Mouse (Mus musculus) frontal cortex, postnatal 25 days (tissue): ENCODE data around the gene Tpm1.
A peak's percentile ranks its signal among the peaks of the same experiment; 100 is the strongest.

Experiments used
- DNase-seq, 2 experiments: peaks; one replicate each; pipeline ENCODE4 v3.0.0; 2022; ENCODE audit warnings: low spot score in 2 of 2

Gene Tpm1

DNA sequence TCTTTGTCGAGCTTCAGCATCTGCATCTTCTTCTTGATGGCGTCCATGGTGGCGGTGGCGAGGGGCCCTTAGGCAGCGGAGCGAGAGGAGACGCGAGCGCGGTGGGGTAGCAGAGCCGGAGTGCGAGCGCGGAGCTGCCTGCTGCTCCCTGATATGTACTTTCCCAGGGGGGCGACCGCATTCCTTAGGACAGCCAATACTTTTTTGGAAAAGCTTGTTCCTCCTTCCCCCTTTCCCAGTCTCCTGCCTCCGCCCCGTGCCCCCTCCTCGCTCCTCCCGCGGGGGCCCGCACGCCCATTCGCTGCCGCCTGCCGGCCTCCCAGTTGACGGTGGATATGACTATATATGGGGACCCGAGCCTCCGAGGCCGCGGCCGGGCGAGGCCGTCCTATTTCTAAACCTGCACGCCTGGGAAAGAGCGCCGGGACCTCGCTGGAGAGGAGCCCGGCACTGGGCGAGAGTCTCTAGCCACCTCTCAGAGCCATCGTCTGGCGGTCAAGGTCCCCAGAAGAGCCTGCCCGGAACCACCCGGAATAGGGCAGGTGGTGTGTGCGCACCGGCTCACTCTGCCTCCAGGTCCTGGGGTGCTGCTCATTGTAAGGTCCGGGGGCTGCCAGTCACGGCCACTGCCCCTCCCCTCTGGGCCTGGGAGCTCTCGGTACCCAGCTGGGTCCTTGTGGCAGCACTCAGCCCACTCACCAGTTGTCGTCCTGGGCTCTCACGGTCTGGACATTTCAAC lies at the start of gene Tpm1:
Gene Tpm1, minus strand, starts transcription at position 321 of the 739 bp plus-strand sequence.
- peak in 1 of 2 experiments; percentile 44 for DNase-seq

DNA sequence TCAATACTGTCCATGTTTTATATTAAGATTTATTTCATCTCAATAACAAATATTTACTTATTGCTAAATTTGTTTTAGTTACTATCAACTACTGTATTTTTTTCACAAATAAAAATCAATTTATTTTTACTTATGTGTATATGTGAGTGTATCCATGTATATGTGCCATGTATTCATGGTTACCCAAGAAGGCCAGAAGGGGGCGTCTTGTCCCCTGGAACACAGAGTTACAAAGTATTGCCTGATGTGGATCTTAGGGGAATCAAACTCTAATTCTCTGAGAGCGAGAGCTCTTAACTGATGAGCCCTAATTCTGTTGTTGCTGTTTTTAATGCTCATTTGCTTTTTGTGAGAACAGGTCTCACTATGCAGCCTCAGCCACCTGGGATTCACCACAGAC lies 45.2 kb upstream of the Tpm1 start:
- no peak for DNase-seq

DNA sequence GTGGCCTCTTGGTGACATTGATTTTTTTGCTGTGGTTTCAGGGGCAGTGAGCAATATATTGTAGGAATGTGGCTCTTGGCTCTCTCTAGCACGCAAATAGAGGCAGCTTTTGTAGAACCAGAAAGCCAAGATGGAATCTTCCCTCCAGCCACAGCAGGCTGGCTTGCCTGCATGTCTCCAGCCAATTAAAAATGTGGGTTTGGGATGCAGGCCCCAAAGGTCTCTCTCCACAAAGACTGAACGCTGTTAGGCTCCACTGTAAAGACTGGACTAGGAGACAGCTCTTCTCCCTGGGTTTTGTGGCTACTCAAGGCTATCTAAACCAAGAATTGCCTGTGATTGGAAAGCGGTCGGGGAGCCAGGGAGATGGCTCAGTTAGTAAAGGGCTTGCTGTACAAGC lies 43.0 kb upstream of the Tpm1 start:
- DNase-seq, result no peak

DNA sequence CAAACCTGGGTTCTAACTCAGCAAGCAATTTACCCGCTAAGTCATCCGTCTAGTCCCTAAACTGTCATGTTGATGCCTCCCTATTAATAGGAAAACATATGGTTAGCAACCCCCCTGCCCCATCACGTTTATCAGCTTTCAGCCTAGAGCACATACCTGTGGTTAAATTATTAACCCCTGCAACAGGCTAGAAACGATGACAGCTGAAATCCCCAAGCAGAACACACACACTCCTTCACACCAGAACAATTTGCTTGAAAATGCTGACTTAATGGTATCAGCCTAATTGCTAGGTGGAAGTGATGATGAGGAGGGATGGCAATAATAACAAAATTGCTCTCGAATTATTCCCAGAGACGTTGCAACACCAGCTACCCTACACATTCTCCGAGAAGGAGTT lies 42.4 kb upstream of the Tpm1 start:
- no peak for DNase-seq

DNA sequence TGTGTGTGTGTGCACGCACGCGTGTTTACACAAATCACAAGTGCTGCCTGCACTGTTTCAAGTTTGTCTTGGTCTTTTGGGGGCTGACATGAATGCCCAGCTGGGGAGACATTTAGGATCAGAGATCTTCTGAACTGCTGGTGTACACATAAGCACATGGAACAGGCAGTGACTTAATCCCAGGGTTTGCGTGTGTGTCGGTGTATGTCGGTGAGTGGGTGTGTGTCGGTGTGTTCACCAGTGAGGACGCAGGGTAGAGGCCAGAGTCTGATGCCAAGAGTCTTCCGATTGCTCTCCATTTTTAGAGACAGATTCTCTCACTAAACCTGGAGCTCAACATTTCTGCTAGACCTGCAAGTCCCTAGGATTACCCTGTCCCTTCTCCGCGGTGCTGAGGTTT lies 41.9 kb upstream of the Tpm1 start:
- no peak for DNase-seq

DNA sequence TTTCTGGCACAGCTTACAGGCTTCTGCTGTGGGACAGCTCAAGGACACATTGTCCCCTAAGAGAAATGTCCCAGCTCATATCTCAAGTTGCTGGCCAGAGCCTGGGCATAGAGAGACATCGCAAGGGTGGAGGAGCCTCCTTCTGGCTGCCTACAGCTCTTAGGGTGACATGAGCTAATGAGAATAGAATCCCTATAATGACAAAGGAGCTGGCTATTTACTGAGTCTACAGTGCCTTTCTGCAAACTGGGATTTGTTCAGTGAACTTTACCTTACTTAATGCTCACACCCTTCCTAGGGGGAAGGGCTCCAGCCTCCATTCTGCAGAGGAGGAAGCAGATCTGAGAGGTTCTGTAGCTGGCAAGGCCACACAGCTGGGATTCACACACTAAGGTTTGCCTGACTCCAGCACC lies 41.4 kb upstream of the Tpm1 start:
- DNase-seq, result no peak

DNA sequence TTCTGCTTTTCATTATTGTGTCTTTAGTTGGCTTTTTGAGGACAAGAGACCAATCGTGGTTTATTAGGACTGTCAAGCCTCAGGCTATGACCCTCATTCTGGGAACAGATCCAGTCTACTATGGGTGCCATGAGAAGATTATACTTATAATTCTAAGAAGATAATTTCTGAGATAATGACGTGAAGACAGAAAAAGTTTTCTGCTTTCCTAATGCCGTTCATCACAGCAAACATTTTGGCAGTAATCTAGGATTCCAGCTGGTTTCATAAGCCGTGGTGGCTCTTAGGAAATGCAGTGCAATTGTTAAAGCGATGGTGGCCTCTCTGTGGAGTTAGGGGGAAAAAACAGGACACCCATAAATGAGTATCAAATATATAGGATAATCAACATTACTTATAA lies 40.0 kb upstream of the Tpm1 start:
- DNase-seq, result no peak

DNA sequence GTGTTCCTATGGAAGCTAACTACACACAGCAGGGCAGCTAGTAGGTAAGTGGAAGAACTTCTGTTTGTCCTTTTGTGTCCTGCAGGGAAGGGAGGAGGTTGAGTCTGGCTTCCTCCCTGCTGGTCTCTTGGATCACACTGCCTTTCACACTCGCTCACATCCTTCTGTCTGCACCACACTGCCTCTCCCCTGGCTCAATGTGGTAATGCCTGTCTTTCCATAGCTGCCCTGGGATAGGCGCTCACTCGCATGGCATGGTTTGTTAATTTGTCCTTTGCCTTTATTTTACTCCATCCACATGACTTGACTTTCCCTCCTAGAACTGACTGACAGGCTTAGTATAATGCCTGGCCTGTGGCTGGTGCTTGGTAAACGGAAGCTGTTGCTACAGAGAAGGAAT lies 34.6 kb upstream of the Tpm1 start:
- DNase-seq, result no peak

DNA sequence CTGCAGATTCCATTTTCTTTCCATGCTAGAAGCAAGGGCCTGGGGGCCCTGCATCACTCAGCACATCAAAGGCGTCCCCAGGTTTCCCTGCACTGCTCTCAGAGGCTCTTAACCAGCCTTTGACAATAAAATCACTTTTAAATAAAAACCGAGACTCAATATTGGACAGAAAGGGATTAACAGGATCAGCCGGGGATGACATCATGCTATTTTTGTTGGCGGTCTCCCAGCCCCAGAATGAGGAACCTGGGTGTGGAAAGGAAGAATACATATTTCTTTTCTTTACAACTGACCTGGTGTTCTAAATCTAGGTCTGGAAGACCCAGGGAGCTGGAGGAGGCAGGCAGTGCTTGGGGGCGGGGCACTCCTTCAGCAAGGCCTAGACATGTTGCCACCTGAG lies 32.5 kb upstream of the Tpm1 start:
- no peak for DNase-seq

DNA sequence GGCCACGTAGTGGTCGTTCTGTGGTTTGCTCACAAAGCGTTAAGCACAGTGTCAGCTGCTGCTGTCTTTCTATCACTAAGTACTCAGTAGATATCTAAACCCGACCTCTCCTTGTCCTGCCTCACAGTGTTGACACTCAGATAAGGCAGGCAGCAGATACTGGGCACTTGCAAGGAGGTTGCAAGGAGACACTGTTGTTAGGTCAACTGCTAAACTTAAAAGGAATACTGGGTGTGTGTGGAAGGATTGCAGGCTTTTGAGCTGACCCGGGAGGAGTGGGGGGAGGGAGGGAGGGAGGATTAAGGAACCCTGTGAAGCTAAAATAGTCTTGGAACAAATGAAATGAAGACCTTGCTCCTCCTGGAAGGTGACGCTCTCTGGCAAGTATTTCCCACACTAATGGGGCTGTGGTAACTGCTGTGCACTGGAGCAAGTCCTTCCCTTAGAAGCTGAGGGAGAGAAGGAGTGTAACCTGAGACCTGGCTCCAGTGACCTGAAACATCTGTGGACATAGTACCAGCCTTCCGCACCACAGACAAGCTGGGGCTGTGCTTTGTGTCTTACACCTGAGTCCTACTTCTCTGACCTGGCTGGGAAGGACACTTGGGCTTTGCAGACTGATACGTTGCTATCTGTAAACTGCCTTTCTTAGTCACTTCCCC lies 28.6 kb upstream of the Tpm1 start:
- DNase-seq, result no peak

DNA sequence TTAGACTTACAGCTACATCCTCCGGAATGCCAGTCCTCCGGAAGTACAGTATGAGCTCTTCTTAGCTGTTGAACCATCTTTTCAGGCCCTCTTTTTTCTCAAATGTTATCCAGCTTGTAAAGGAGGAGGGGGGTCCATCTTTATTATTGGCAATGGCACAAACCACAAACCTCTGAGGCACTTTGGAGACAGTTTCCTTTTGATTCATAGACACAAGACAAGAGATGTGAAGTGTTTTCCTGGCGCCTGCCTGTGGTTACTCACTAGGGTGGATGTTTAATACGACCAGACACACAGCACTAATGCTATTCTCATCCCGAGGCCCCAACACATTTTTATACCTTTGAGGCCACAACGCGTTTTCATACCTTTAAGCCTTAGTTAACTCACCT lies 28.1 kb upstream of the Tpm1 start:
- no peak for DNase-seq

DNA sequence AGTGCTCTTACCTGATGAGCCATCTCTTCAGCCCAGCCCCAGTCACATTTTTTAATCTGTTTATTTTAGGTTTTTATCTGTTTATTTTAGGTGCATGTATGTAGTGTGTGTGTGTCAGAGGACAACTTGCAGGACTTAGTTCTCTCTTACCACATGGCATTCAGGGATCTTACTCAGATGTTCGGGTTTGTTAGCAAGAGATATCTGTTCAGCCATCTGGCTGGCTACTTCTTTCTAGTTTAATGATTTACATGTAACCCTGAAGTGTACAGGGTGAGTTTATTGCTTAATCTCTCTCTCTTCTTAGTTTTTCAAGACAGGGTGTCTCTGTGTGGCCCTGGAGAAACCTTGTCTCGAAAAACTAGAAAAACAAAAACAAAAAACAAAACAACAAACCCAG lies 23.0 kb upstream of the Tpm1 start:
- no peak for DNase-seq

DNA sequence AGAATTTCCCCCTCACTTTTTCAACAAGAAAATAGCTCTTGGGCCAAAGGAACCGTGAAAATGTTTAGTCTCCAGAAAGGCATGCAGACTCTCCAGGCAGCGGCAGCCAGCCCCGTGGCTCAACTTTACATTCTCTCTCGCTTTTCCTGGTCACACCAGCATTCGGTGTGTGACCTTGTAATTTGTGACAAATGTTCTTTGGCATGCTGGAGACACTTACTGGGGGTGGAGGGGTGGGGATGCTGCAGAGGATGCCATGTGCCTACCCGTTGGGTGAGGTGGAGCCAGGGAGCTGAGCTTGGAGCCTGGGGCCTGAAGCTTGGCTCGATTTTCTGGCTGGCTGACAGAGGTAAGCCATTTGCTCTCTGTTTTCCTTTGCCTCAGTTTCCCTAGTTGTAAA lies 22.4 kb upstream of the Tpm1 start:
- no peak for DNase-seq

DNA sequence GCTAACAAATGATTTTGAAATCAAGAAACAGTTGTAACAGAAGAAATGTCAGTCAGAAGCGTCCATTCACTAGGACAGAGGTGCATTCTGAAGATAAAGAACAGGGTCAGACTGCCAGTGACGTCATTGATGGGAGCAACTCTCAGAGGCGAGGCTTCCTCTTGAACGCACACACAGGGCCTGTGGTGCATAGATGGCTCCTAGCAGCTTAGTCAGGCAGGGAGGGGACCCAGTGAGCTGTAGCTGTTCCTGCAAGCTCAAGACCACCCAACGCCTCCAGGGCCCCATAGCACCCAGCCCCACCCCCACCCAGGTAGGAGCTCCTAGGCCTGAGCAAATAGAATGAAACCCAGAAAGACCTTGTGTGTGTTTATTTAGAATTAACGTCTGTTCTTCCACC lies 21.9 kb upstream of the Tpm1 start:
- DNase-seq, result no peak

DNA sequence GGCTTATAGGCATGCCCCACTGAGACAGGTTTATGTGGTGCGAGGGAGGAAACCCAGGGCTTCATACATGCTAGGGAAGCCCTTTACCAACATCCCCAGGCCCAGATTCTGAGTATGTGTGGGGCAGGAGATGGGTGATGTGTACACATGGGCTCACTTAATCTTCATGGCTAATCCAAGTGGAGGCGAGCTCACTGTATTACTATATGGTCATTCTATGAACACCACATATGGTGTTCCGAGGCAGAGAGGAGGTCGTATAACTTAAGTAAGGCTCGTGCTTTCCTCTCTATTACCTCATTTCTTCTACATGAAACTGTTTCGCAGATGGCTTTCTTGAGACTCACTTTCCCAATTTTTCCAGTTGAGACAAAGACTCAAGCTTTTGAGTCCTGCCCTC lies 17.4 kb upstream of the Tpm1 start:
- DNase-seq, result no peak

DNA sequence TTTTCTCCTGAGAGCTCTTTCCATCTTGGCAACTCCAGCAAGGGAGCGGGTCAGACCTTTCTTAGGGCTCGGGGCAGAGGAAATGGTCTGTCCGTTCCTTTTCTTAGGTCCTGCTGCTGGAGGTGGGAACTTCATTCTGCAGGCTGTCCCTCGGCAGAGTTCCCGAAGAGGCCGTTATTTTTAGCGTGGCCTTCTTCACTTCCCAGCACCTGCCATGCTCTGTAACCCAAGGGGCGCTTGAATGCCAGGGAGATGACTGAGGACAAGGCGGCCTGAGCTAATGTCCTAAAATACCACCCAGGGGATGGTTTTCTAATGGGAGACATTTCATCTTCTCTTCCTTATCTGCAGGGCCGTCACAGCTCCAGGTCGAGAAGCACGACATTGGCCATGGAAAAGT lies 10.5 kb upstream of the Tpm1 start:
- no peak for DNase-seq

DNA sequence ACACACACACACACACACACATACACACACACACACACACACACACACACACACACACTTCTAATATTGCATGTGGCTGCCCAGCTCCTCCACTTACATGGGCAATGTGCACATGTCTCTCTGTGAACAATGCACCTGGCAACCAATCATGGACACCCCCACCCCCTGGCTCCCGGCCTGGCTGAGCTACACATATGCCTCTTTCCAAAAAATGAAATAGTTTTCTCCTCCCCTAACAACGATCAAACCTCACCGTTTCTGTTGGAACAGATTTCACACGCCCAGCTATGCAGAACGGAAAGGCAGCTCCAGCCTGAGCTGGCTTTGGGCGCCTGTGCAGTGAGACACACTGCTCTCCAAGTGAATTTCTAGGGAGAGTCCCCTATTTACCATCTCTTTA lies 9.2 kb upstream of the Tpm1 start:
- no peak for DNase-seq

DNA sequence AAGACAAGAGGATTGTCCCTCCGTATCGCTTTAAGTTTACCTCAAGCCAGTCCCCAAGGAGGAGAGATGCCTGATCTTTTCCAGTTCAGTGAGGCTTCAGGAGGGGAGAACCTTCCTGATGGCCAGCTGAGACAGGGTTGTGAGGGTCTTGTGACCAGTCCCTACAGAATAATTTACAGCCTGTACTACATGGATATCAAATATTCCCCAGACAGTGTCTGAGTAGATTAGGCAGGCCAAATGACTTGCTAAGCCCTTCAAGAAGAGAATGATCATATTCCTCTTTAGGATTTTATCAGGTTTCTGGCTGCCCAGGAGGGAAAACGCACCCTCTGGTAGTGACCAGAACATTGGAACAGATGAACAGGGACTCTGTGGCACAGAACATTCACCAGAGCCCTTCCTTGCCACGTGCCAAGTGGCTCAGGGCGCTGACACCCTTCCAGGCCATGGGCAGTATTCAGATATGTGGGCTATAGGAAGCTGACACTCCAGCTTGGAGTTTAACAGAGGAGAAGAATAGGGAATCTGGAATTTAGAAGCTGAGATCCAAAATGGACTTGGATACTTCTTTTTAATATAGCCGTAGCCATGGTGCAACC lies 1.6 kb upstream of the Tpm1 start:
- no peak for DNase-seq

DNA sequence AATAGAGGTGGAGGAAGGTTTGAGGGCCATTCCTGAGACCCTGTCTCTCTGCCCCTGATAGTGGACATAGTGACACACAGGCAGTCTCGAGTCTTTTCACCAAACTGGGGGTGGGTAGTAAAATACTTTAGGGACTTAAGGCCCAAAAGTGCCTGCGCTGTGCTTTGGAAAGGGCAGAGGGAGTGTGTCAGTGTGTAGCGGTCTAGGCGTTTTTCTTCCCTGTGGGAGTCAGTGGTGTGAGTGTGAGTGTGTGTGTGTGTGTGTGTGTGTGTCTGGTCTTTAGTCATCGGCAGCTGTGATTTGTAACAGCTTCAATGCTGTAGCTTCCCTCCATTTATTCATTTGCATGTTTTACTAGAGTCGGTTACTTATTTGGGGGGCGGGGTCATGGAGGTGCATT lies 630 bp upstream of the Tpm1 start:
- DNase-seq, result no peak

DNA sequence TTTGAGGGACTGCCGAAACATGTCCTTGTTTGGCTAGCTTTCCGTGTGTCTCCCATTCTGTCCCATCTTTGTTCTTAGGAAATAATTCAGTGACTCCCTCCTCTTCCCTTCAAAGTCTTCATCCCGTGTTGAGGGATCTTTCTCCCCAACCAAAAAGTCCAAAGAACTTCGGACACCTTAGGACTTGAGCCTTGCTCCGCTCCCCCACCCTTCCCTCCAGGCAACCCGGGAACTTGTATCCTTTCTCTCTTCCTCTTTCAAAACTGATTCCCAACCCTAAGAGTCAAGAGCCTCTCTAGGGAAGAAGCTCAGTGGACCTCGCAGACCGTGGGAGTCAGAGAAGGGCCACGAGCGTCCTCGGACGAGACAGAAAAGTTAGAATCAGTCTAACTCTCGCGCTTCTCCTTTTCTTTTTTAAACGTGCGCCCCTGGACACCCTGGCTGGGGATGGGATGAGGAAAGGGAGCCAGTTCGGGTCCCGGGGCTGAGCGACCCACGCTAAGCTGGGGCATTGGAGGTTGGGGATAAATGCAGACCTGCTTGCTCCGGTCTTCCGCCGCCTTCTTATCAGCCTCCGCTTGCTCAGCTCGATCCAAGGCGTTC lies 622 bp downstream of the Tpm1 start:
- no peak for DNase-seq

DNA sequence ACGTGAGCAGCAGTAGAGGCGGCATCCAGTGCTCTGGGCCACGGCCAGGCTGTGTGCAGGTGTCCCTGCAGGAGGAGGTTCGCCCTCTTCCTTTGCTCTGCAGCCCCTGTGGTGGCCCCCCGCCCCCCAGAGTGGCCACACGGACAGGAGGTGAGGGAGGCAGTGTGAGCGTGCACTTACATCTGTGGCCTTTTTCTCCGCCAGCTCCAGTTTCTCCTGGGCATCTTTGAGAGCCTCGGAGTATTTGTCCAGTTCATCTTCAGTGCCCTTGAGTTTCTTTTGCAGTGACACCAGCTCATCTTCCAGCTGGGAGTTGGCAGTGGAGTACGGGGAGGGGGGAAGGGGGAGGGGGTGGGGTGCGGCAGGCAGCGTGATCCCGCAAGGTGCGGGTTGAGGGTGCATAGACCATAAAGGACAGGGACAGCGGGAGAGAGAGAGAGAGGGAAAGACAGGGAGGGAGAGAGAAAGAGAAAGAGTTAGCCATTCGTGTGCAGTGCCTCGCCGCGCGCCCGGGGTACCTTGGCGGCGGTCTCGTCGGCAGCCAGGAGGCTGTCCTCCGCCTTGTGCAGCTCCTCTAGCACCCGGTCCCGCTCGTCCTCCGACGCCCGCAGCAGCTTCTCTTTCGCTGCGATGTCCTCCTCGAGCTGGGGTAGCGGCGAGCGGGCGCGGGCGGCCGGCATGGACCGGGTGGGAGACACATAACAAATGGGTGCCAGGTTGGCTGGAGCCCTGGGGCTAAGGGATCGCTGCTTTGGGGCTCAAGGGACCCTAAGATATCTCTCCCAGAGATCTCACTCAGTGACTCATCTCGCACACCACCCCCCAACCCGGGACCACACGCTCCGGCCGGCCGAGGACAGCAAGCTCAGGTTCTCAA lies 1.4 kb downstream of the Tpm1 start:
- no peak for DNase-seq
